Mouse (Mus musculus): ENCODE results near the gene Mrrf. TPM values are rescaled to one million over a fixed set of nuclear protein-coding genes. Genes with fewer than 3 reads are reported as not detected.

Gene Mrrf
- polyA plus RNA-seq (2012; ENCODE audit: insufficient read depth, insufficient read length, low replicate concordance, missing spikeins) = not detected in 2 replicates

DNA sequence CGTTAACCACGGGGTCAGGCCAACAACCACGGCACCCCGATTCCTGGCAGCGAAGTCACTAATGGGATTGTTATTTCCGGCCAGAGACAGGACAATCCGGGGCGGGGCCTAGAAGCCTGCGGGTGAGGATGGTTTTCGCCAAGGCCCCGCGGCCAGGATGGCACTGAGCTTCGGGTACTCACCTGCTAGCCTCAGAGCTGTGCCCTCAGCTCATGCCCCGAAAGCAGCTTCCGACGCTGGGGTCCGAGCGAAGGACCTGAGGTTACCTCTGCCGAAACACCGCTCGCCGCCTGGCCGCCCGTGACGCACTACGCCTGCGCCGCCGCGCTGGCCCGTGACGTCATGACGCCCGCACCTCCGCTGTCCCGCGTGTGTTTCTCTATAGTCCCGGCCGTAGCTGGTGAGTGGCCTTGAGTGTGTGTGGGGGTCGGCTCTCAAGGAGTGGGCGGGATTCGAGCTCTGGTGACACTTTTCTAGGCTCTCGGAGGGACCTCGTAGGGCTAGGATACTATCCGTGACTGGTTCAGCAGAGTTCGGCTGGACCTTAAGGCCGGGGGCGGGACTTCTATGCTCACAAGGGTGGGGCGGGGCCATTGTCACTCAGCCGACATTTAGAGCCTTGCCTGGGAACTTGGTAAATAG, at the start of gene Mrrf, which contains the start of gene Rbm18:
Mrrf (plus strand) TSS at position 90 of the 642 bp plus-strand sequence.
Rbm18 (minus strand) TSS at position 474 of the 642 bp plus-strand sequence.
- WGBS = under 1% methylated on average over 50 of the region's 50 CpGs
- TF ChIP-seq CTCF (IDR thresholded peaks at IDR 0.05; ENCODE audit: insufficient read depth, low read depth, low read length) (no peak), POLR2A (IDR thresholded peaks at IDR 0.05; ENCODE audit: insufficient read depth, low read depth, low read length) (peak; percentile 87)

DNA sequence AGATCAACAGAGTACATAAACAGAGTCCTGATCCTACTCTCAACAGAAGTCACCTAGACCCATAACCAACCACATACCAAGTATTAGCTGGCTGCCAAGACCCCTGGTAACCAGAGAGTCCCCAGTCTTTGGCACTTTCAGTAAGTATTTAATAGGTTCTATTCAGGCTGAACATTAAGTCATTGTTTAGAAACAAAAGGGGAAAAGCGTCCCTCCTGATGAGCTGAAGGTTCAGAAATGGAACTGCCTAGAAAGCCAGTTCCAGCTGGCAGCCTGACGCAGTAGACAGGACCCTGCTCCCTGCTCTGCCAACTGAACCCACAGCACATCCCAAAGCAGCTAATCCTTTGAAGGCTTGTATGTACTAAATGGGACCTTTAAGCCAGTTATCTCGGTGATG, 47.0 kb upstream of the Mrrf start:
- no peak overlapping the region for H3K27ac ChIP-seq (ENCODE audit: insufficient read depth, low read depth, low read length)
- H3K4me1 ChIP-seq (ENCODE audit: control insufficient read depth, insufficient read depth, low read length) = peaks cover 11% of the 10 kb centered on the region
- 36% methylated on average over 3 of the region's 3 CpGs for WGBS
- no peak overlapping the region for H3K4me3 ChIP-seq (ENCODE audit: insufficient read depth, low read depth, low read length)
- TF ChIP-seq POLR2A (IDR thresholded peaks at IDR 0.05; ENCODE audit: insufficient read depth, low read depth, low read length) (no peak), CTCF (IDR thresholded peaks at IDR 0.05; ENCODE audit: insufficient read depth, low read depth, low read length) (no peak)

More for the DNA sequence above, at the start of gene Mrrf, which contains the start of gene Rbm18:
- H3K4me3 ChIP-seq (ENCODE audit: insufficient read depth, low read depth, low read length) = peak within 1 kb of the TSS; percentile 69
- no peaks in the 10 kb centered on the region for H3K4me1 ChIP-seq (ENCODE audit: control insufficient read depth, insufficient read depth, low read length)
- H3K27ac ChIP-seq (ENCODE audit: insufficient read depth, low read depth, low read length) = peak within 1 kb of the TSS; percentile 61

DNA sequence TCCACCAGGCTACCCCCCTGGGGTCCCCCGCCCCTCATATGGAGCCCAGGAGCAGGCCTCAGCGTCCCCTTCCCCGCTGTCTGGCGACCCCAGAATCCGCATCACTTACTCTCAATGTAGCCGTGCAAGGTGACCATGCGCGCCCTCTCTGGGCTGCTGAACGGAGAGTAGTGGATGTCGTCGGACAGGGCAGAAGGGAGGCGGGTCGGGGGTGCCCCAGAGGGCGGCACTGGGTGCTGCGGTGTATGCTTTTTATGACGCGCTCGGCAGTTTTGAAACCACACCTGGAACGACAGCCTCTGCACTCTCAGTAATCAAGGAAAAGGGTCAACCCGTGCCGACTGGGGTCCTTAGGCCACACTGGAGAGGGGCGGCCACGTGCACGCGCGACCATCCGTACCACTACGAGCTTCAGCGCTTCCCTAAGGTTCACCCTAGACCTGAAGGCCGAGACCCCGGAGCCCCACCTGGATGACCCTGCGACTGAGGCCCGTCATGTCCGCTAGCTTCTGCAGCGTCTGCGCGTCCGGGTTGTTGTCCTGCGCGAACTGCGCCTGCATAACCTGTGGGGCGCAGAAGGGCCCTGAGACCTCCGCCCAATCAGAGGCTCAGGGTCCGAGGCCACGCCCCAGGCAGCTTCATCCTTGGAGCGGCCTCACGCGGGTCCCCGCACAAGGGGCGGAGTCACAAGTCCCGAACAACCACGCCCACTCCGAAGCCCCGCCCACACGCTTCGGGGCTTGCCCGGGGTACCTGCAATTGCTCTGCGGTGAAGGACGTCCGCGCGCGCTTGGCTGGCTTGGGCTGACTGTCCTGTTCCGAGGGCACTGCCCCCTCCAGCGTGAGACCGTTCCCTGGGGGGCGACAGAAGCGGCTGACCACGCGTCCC, 45.1 kb upstream of the Mrrf start:
- Histone ChIP-seq H3K4me3 (ENCODE audit: insufficient read depth, low read depth, low read length) (peak overlapping the region; percentile 1; the same call in 1 of the 2 replicates), H3K4me1 (ENCODE audit: control insufficient read depth, insufficient read depth, low read length) (peaks cover 11% of the 10 kb centered on the region), H3K27ac (ENCODE audit: insufficient read depth, low read depth, low read length) (no peak overlapping the region)
- 5% methylated on average over 70 of the region's 70 CpGs for WGBS
- TF ChIP-seq POLR2A (IDR thresholded peaks at IDR 0.05; ENCODE audit: insufficient read depth, low read depth, low read length) (no peak), CTCF (IDR thresholded peaks at IDR 0.05; ENCODE audit: insufficient read depth, low read depth, low read length) (no peak)

DNA sequence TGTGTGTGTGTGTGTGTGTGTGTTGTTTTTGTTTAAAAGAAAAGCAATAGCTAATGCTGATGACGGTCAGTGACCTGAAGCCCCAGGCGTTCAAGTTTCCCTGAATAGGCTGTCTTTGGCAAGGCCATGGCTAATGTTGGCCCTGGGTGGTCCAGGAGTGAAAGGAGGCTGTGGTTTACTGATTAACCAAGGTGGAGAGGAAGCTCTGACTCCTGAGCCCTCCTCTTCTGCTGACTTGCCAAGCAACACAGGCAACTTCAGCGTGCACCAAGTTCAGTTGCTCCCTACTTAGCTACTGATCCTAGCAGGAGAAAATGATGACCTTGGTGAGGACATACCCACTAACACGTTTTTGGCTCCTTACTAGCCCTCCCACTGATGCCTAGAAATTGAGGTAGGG, 43.4 kb upstream of the Mrrf start:
- TF ChIP-seq CTCF (IDR thresholded peaks at IDR 0.05; ENCODE audit: insufficient read depth, low read depth, low read length) = no peak
- TF ChIP-seq POLR2A (IDR thresholded peaks at IDR 0.05; ENCODE audit: insufficient read depth, low read depth, low read length) = no peak
- Histone ChIP-seq H3K4me3 (ENCODE audit: insufficient read depth, low read depth, low read length) (no peak overlapping the region), H3K27ac (ENCODE audit: insufficient read depth, low read depth, low read length) (no peak overlapping the region), H3K4me1 (ENCODE audit: control insufficient read depth, insufficient read depth, low read length) (peaks cover 11% of the 10 kb centered on the region)
- 12% methylated on average over 4 of the region's 4 CpGs for WGBS

DNA sequence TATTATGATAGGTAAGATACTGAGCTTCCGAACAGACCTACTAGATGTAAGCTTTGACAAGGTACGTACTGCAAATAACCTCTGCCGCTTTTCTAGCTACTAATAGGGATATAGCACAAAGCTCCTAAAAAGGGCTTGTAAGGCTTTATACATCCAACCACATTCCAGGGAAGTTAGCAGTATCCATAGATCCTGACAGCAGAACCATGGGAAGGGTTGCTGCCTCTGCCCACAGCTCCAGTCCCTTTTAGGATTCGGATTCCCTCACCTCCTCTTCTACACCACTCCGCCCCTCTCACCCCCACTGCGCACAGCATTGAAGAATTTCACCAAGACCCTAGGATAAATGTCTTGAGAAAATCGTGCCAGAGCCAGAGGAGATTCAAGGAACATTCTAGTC, 42.9 kb upstream of the Mrrf start:
- 21% methylated on average over 7 of the region's 7 CpGs for WGBS
- Histone ChIP-seq H3K4me1 (ENCODE audit: control insufficient read depth, insufficient read depth, low read length) (peaks cover 11% of the 10 kb centered on the region), H3K27ac (ENCODE audit: insufficient read depth, low read depth, low read length) (no peak overlapping the region), H3K4me3 (ENCODE audit: insufficient read depth, low read depth, low read length) (no peak overlapping the region)
- TF ChIP-seq POLR2A (IDR thresholded peaks at IDR 0.05; ENCODE audit: insufficient read depth, low read depth, low read length) (no peak), CTCF (IDR thresholded peaks at IDR 0.05; ENCODE audit: insufficient read depth, low read depth, low read length) (no peak)

DNA sequence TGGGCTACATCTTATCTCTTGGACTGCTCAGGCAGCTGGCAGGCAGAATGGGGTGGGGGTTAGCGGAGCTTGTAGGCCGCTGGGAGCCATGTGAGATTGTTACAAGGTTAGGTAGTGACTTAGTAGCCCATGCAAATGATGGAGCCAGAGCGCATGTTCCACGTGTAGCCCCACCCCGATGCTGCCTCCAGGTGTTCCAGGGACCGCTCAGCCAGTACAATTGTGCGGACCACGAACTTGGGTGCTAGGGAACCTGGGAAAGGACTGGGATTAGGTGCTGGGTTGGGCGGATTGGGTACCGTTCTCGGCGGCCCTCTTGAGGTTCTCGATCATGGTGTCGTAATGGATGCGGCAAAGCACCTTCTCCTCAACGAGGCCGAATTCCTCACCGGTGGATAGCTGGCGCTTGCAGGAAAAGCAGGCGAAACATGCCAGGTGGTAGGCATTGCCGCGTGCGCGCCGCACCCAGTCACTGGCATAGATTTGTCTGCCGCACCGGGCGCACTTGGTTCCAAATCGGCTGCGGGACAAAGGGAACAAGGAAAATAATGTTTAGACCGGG, 42.2 kb upstream of the Mrrf start:
- Histone ChIP-seq H3K27ac (ENCODE audit: insufficient read depth, low read depth, low read length) (no peak overlapping the region), H3K4me3 (ENCODE audit: insufficient read depth, low read depth, low read length) (no peak overlapping the region), H3K4me1 (ENCODE audit: control insufficient read depth, insufficient read depth, low read length) (peaks cover 11% of the 10 kb centered on the region)
- TF ChIP-seq POLR2A (IDR thresholded peaks at IDR 0.05; ENCODE audit: insufficient read depth, low read depth, low read length) (no peak), CTCF (IDR thresholded peaks at IDR 0.05; ENCODE audit: insufficient read depth, low read depth, low read length) (no peak)
- 8% methylated on average over 31 of the region's 31 CpGs for WGBS

DNA sequence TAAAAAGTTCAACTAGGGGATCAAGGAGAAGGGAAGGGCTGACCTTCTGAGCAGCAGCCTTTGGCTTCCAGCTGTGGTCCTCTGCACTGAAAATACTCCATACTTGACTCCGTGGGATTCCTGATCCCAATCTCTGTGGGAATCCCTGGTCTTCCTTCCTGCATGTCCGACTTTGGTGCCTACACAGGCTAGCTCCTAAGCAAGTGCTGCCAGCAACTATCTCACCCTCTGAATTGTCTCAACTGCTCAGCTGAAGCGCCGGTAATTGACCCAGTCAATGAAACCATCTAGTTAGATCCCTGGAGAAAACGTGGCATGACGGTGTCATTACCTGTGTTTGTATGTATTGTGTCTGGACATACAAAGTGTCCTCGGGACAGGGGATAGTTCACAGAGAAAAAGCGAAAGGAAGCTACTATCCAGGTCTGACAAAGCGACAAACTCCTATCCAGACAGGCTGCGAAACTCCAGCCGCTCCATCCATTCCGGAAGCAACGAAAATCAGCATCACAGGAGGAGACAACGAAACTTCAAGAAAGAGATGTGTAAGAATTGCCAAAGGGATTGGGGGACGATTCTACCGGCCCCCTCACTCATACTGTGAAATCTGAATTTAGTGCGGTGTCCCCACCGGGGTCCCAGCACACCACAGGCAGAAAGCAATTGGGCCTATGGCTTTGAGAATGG, 38.9 kb upstream of the Mrrf start:
- Histone ChIP-seq H3K4me3 (ENCODE audit: insufficient read depth, low read depth, low read length) (no peak overlapping the region), H3K4me1 (ENCODE audit: control insufficient read depth, insufficient read depth, low read length) (peaks cover 3% of the 10 kb centered on the region), H3K27ac (ENCODE audit: insufficient read depth, low read depth, low read length) (no peak overlapping the region)
- 10% methylated on average over 18 of the region's 18 CpGs for WGBS
- no peak for TF ChIP-seq CTCF (IDR thresholded peaks at IDR 0.05; ENCODE audit: insufficient read depth, low read depth, low read length)
- no peak for TF ChIP-seq POLR2A (IDR thresholded peaks at IDR 0.05; ENCODE audit: insufficient read depth, low read depth, low read length)

DNA sequence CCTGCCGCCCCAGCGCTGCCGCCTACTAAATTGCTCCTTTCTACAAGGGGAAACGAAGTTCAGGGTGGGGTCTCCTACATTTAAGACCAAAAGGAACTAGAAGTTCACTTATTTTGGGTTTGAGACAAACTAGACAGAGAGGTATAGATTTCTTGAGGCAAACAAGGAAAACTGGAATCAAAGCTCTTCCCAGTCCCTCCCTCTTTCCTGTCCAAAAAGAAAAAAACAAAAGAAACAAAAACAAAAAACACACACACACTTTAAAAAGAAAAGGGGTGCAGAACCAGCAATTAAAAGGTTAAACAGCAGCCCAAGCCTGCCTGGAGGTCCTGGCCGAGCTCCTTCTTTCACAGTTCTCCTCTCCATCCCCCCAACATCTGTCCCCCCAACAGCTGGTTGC, 38.2 kb upstream of the Mrrf start:
- Histone ChIP-seq H3K27ac (ENCODE audit: insufficient read depth, low read depth, low read length) (no peak overlapping the region), H3K4me1 (ENCODE audit: control insufficient read depth, insufficient read depth, low read length) (peaks cover 9% of the 10 kb centered on the region), H3K4me3 (ENCODE audit: insufficient read depth, low read depth, low read length) (no peak overlapping the region)
- TF ChIP-seq CTCF (IDR thresholded peaks at IDR 0.05; ENCODE audit: insufficient read depth, low read depth, low read length) (no peak), POLR2A (IDR thresholded peaks at IDR 0.05; ENCODE audit: insufficient read depth, low read depth, low read length) (no peak)
- WGBS = 11% methylated on average over 5 of the region's 5 CpGs
